Mouse (Mus musculus) T-helper 2 cell (primary cell): Measurements from ENCODE around the gene Rflna.

Source experiments
- in situ Hi-C: fragments of 300-600 bp; cut with MboI, MseI; formaldehyde crosslinking; loops from one replicate; pipeline ENCODE4 v1.15.1; 2025; ENCODE audit warnings: high pct_unique_total_duplicates

Rflna gene

DNA sequence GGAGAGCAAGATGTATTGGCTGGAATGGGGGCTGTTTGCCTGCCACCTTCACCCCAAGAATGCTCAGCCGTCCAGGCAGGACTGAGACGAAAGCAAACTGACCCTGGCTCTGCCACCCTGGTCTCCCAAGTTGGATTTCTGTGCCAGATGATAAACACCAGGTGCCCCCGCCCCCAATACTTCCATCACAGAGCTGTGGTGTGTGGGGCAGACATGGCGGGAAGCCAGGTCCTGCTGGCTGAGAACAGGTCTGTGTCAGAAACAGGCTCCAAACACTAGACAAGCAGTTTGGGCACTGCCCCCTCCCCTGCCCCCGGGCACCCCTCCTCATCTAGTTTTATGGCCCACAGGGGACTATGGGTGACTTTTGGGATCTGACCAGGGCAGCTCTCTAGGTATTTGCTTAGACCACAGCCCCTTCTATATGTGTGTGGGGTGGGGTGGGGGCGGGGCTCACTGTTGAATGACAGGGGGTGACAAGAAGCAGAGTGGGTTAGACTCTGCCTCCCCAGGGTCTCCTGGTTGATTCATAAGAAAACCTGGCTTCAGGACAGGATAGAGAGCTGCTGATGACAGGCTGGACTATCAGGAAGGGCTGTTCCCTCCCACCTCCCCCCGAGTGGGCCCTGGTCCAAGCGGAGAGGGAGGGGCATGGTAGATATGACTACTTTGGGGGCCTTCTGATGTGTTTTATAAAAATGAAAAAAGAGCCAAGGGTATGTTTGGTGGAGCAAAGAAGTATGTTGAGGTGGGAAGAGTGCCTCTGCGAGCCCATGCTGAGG is 3.0 kb downstream of the Rflna start:
- in situ Hi-C loops: no loop called here

DNA sequence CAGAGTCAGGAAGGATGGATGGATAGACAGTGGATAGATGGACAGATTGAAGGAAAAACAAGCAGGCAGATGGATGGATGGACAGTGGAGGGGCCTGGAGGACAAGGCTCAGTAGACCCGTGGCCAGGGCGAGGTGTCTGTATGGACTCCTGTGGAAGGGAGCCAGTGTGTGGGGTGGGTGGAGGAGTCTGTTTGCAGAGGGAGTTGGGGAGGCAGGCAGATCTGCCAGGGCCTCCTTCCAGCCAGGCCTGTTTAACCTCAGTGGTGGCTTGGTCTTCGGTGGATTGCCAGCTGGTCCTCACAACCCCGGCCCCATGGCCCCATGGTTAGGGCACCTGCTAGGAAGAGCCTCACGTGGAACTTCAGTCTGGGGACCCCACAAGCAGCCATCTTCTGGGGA is 3.9 kb downstream of the Rflna start:
- in situ Hi-C loops: no loop called here

DNA sequence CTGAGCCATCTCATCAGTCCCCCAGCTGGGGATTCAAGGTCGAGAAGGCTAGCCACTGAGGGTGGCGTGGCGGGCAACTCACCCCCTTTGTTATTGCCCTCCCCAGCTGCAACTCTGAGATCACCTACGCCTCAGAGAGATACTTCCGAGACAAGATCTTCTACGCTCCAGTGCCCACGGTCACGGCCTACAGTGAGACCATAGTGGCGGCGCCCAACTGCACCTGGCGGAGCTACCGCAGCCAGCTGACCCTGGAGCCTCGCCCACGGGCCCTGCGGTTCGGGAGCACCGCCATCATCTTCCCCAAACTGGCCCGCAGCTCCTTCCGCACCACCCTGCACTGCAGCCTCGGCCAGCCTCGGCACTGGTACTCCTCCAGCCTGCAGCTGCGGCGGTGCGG is 8.1 kb downstream of the Rflna start:
- in situ Hi-C loops: no loop called here

DNA sequence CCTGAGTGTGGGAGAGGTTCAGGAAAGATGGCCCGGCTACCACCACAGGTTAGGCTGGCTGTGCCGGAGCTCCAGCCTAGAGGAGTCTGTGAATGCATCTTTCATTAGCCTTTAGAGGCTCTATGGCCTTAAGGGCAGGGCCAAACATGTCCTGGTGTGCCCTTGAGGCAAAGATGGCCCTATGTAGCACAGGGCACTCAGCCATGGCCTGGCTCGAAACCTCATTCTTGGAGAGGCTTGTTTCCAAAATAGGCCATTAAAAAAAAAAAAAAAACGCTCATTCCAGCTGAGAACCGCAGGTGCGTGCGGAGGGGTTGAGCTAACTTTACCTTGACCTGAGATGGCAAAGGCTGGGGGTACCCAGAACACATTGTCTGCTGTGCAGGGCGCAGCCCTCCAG is 8.6 kb downstream of the Rflna start:
- in situ Hi-C loops: no loop called here

DNA sequence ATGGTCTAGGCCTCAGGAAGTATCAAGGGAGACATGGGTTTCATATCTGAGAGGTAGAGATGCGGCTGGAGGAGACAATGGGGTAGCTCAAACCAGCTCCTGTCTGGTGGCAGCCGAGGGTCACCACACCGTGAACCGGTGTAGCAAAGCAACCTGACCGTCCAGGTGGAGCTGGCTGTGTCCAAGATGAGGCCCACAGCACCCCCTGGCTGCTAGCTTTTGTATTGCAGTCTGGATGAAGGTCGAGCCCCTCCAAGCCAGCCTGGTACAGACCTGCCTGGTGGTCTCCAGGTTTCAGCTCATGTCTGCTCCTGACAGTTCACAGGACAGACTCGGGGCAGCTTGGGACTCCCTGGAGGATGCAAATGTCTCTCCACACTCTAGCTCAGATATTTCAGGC is 11.5 kb downstream of the Rflna start:
- in situ Hi-C loops: no loop called here

DNA sequence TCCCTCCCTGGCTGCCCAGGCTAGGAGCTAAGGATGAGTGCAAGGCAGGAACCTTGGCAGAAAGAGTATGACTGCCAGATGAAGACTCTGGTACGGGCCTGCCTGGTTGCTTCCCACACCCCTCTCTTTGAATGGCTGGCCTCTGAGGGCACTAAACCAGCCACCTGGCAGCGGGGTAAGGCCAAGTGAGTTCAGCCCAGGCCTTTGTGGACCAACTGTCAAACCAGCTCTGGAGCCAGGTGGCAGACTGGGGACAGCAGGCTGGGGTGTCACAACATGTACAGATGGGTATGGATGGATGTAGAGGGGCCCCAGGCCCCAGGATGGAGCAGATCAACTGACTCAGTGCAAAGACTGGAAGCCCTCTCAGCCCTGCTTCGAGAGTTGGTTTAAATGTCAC is 12.0 kb downstream of the Rflna start:
- in situ Hi-C loops: loop anchor here (5.0 kb wide), 1 partner anchor 103 kb away; no protein-coding TSS in a partner anchor

DNA sequence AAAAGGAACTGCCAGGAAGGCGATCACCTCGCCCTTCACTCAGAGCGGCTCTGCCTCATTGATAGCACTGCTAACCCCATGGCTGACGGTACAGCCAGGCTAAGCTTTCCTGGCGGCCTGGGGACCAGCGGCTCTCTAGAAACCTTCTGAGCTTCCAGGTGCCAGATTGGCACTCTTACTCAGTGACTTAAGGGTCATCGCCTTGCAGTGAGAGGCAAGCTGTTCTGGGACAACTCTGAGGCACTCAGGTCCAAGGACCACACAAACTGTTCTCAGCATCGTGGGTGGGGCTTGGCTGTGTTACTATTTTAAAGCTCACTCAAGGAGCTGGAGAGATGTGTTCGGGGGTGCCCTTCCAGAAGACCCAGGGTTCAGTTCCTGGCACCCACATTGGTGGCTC is 12.6 kb downstream of the Rflna start:
- in situ Hi-C loops: loop anchor here (5.0 kb wide), 1 partner anchor 103 kb away; no protein-coding TSS in a partner anchor

DNA sequence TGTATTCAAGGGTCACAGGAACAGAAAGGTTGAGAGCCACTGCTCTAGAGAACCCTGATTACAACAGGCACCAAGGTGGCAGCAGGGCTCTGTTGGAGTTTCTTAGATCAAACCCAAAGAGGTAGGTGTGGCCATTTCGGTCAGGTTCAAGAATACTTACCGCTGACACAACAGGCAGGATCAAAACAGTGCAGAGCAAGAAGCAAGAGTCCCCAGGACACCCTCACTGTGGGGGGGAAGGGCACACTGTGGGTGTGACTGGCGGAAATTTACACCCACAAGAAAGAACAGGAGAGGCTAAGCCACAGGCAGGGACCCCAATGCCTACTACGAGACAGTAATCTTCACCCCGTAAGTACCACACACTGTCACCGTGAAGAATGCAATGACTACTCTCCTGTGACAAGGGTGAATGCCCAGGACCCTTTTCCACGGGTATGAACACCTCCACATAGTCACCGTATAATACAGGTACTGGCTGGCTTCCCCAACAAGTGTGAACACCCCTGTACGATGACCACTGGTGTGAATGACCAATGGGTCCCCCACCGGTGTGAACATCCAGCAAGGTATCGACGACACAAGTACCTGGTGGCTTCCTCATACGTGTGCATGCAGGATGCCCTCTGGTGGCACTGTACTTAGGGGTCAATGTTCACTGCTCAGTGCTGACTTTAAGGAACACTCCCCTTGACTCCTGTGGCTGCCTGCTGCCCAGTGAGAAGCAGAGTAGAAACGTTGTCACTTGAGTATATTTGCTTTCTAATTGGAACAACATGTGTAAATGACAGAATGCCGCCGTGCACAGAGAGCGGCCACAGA is 13.6 kb downstream of the Rflna start:
- in situ Hi-C loops: loop anchor here (5.0 kb wide), 1 partner anchor 104 kb away; no protein-coding TSS in a partner anchor

DNA sequence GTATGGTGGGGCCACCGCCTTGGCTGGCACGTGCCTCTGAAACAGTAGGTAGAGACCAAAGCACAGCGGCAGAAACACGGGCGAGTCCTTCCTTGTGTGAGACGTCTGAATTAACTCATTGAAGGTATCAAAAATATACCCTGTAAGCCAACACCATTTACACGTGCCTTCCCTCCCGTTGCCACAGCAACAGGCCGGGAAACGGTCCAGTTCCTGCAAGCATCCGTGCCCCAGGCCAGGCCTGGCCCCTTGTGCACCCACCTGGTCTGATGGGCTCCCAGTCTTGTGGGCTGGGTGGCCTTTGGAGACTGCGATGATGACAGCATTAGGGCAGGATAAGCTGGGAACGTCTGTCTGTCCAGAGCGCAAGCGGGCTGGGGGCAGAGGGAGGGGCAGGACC is 14.3 kb downstream of the Rflna start:
- in situ Hi-C loops: loop anchor here (5.0 kb wide), 1 partner anchor 105 kb away; no protein-coding TSS in a partner anchor

DNA sequence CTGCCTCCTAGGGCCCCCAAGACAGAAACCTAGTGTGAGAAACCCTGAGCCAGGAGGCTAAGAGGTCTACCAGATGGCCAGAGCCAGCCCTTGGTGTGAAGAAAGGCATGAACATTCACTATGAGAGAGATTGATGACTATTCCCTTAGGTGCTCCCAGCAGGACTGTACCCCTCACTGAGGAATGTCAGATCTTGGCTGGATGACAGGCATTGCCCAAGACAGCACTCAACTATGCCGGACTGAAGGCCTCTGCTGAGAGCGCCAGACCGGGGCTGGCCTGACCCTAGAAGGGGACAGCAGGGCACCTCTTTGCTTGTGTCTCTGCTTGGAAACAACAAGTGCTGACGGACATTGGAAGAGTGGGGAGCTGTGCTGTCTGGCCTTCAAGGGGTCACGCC is 16.1 kb downstream of the Rflna start:
- in situ Hi-C loops: loop anchor here (5.0 kb wide), 1 partner anchor 107 kb away; no protein-coding TSS in a partner anchor

DNA sequence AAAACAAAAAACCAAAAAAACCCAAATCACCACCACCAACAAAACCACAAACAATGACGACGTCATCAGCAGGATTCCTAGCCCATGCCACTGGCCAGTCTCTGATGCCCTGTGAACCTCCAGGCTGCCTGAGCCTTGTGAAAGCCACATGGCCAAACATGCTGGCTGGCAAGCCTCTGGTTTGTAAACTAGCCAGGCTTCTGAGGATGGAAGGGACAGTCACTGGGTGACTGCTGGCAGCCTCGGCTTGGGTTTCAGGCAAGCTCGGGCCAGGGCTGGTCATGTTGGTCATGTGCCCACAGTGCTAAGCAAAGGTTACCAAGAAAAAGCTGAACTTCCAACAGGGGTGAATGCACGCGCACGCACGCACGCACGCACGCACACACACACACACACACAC is 18.3 kb downstream of the Rflna start:
- in situ Hi-C loops: no loop called here

DNA sequence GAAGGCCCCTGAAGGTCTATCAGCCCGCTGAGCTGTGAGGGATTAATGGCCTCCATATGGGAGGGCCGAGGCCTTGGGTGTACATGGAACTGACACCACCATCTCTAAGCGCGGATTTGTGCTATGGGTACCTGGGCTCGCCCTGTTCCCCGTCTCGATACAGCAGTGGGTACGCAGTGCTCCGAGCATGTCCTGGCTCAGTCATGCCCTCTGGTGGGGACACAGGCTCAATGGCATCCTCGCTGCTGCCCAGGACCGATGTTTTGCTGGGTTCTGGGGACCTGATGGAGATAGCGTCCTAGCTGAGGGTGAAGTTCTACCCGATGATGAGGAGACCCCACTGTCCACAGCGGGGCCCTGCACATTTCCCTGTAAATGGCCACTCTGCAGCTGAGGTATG is 21.0 kb downstream of the Rflna start:
- in situ Hi-C loops: no loop called here

DNA sequence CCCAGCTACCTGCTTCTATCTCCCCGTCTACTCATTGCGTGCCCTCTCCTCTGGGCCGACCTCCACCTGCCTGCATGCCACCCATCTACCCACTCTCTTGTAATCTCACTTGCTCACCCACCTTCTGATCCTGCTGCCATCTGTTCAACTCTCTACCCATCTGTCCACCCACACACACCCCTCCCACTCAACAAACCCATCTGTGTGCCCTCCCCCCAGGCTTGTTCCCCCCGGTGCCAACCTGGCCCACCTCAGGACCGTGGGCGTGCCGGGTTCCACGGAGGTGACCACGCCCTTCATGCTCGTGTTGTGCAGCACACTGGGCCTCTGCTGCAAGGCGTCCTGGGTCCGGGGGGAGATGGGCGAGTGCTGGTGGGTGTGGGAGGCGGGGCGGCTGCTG is 25.4 kb downstream of the Rflna start:
- in situ Hi-C loops: loop anchor here (25.0 kb wide), 1 partner anchor 391 kb away; the partner anchor contains the start of gene Atp6v0a2

DNA sequence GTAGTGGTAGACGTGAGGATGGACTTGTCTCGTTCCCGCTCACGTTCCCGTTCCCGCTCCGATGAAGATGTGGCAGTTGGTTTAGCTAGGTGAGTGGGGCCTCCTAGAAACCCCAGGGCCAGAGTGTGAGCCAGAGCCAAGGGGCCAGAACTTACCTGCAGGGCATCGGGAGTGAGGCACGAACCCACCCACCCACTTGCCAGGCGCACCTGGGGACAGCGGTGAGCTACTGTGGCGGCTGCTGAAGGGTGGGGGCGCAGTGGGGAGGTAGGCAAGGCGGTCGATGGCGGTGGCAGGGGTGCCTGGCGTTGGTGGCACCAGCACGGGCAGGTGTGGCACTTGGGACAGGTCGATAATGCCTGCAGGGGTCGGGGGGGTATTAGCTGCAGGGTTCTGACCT is 25.9 kb downstream of the Rflna start:
- in situ Hi-C loops: loop anchor here (25.0 kb wide), 1 partner anchor 392 kb away; the partner anchor contains the start of gene Atp6v0a2

DNA sequence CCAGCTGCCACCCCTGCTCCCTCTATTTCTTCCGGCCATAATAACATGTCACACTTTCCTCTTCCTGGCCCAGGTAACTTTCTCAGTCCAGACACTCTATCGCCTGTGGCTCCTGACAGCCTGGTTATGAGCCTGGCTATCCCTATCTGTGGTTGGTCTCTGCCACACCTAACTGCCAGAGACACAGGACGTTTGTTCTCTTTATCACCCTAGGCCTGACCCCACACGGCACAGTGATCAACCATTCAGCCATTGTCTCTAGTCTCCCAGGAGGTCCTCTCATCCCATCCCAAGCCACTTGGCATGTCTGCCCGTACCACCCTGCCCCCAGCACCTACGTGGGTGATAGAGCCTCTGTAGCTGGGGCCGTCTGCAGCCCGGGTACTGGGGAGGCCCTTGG is 33.5 kb downstream of the Rflna start:
- in situ Hi-C loops: loop anchor here (25.0 kb wide), 1 partner anchor 399 kb away; the partner anchor contains the start of gene Atp6v0a2

DNA sequence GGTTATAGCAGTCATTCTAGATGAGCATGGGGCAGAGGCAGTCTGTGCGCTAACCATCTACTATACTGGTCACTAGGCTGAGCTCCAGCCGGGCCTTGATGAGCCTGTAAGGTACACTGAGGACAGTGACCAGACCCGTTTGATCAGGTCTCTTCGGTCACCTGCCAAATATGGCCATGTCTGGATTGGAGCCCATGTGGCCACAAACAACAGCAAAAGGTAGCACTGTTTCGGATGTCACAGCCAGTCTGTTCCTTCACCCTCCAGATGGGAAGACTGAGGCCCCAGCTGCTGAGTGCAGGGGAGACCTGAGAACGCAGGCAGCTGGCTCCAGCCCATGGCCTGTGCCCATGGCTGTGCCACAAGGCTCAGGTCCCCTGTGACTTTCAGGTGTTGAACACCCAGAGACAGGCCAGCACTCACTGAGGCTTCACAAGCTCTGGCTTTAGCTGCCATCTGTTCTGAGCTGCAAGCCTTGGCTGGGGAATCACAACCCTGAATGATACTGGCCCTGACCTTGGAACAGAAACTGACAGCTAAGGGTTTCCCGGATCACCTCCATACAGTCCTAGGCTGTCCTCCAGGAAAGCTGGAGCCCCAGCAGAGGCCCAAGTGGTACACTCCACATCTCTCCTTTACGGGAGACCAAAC is 36.5 kb downstream of the Rflna start:
- in situ Hi-C loops: loop anchor here (25.0 kb wide), 1 partner anchor 402 kb away; the partner anchor contains the start of gene Atp6v0a2

DNA sequence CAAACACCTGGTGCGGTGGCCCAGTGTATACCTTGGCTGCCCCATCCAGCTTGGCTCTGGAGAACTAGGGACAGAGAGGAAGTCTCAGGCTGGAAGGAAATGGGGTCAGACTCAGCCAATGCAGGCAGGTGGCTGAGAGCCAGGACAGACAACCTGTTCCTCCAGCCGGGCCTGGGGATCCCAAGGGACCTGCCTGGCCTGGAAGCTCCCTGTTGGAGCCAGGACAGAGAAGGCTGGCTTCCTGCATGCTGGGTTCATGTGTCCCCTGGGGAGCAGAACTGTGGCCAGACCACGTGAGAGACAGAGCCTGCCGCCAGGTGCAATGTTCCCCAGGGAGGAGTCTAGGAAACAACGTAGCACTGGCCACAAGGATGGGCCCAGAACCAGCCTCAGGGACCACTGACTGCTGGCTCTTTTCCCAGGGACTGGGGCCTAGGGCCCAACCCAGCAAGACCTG is 37.1 kb downstream of the Rflna start:
- in situ Hi-C loops: loop anchor here (25.0 kb wide), 1 partner anchor 403 kb away; the partner anchor contains the start of gene Atp6v0a2

DNA sequence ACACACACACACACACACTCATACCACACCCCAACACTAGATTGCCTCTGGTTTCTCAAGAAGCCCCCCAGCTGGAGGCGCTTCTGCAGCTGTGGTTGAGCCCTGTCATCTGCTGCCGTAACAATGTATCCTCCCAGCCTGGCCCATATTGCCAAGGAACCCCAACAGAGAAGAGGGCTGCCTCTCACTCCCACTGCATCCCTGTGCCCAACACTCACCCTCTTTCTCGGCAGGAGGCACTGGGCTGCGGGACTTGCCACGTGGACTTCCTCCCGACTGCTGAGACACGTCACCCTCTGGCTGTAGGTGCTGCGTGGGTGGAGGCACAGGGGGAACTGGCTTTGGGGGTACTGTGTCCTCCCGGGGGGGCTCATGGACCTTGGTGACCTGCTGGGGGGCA is 38.6 kb downstream of the Rflna start:
- in situ Hi-C loops: loop anchor here (25.0 kb wide), 1 partner anchor 404 kb away; the partner anchor contains the start of gene Atp6v0a2

DNA sequence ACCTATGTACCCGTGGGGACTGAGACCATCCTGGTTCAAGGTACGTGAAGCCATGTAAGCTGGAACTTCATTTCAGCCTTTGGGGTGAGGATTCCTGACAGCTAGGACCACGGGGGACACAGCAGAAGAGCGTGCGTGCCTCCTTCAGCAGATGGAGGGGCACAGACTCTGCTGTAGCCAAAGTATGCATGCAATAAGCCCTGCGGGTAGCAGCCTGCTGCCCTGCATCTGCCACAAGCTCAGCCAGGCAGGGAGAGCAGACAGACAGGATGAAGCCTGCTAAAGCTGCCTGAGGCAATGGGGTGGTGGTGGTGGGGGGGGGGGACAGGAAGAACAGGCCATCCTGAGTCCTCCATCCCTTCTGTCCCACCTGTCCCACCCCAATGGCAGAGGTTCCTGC is 40.4 kb downstream of the Rflna start:
- in situ Hi-C loops: loop anchor here (25.0 kb wide), 1 partner anchor 406 kb away; the partner anchor contains the start of gene Atp6v0a2

DNA sequence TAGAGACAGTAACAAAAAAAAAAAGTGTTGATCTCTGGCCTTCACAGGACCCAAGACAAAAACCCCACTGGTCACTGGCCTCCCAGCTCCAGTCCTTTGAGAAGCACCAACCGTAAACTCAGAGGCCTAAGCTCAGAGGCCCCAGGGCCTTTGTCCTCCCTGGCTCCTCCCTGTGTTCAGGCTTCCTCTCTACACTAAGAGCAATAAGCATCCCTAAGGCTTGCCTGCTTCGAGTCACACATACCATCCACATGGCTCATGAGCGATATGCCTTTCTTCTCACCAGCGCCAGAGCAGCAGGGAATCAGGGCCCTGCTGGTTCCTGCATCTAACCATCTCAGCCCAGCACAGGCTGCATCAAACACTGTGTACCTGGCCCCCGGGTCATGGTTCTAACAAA is 42.2 kb downstream of the Rflna start:
- in situ Hi-C loops: loop anchor here (25.0 kb wide), 1 partner anchor 408 kb away; the partner anchor contains the start of gene Atp6v0a2

DNA sequence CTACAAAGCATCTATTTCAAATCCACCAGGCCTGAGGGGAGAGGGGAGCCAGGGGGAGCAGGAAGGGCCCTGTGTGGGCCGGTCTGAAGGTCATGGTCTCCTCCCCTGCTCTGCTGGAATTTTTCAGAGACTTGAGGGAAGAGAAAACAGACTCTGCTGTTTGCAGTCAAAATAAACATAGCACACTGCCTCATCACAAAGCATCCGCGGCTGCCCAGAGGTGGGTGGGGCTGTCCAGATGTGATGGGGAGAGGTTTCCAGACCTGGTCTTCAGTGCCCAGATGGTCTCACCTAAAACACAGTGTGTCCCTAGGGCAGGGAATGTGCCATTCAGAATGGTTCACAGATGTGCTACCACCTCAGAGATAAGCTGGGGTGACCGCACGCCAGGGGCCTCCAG is 43.4 kb downstream of the Rflna start:
- in situ Hi-C loops: loop anchor here (25.0 kb wide), 1 partner anchor 409 kb away; the partner anchor contains the start of gene Atp6v0a2
